ENCODE assay signal across 25 mouse cellular contexts in the genomic region with DNA sequence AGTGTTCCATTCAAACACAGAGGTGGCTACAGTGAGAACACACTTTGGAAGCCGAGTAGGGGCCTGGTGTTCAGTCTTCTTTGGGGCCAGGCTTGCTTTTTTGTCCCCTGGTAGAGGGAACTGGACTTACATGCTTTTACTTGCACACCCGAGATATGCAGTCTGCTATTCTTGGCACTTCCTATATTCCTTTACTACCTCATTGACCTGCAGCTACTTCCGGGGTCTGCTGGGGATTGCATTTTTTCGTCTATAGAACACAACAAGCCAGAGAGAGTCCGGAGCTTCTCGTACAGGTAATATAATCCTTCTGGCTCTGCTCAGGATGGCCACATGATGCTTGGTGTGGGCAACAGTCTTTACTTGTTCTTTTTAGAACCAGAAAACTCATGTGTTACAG.
DNase-seq lines count a peak whose midpoint lies in the region; ATAC-seq lines count a peak whose summit lies in the region.
"Had no signal": no experiment of that assay in that cellular context is flagged by ENCODE, and none has a peak within 500 bp of the region (broad histone marks: within the 10 kb centered on the region; RNA-seq: fewer than 3 reads in every experiment).

No protein-coding gene starts in this region.

- DNase-seq in limb, embryonic 10.5 days (ENCODE audit: low spot score) = no peak
- DNase-seq in ovary, postnatal 10 days (ENCODE audit: low spot score) = no peak
- DNase-seq in left cerebral cortex, postnatal 36 days (ENCODE audit: low spot score in 2 of 2) = no peak
- no peak for DNase-seq in lung, postnatal 25 days (ENCODE audit: low spot score)
- DNase-seq: adrenal gland, adult 8-10 months; adrenal gland, postnatal 14 days; adrenal gland, postnatal 36 days; cerebellum, adult 11-12 months; cerebellum, adult 2 months; cerebellum, adult 9-10 months; cerebellum, postnatal 14 days; cerebellum, postnatal 36 days; embryo, embryonic 11 days had no signal

- intact Hi-C loops in left cerebral cortex, postnatal 36 days (cut with DNase I) = no loop called here

- H3K9me3 ChIP-seq in limb, embryonic 12.5 days = no peaks in the 10 kb centered on the region
- no peaks in the 10 kb centered on the region for H3K9me3 ChIP-seq in limb, embryonic 10.5 days (replicated peaks)
- H3K9me3 ChIP-seq: embryonic facial prominence, embryonic 13.5 days; embryonic facial prominence, embryonic 15.5 days; forebrain, embryonic 10.5 days; forebrain, embryonic 12.5 days had no signal

- H3K27me3 ChIP-seq in limb, embryonic 12.5 days = no peaks in the 10 kb centered on the region
- no peaks in the 10 kb centered on the region for H3K27me3 ChIP-seq in limb, embryonic 10.5 days (ENCODE audit: low read depth, poor library complexity, severe bottlenecking)
- H3K27me3 ChIP-seq: embryonic facial prominence, embryonic 13.5 days; embryonic facial prominence, embryonic 15.5 days; forebrain, embryonic 12.5 days; Patski had no signal

- no peak overlapping the region for H3K4me3 ChIP-seq in limb, embryonic 12.5 days (replicated peaks)
- no peak overlapping the region for H3K4me3 ChIP-seq in limb, embryonic 10.5 days
- H3K4me3 ChIP-seq: embryonic facial prominence, embryonic 13.5 days; embryonic facial prominence, embryonic 15.5 days; erythroblast, embryonic 14.5 days; forebrain, embryonic 10.5 days; forebrain, embryonic 12.5 days had no signal

- no peak overlapping the region for H3K9ac ChIP-seq in limb, embryonic 12.5 days (replicated peaks)
- H3K9ac ChIP-seq: embryonic facial prominence, embryonic 13.5 days; embryonic facial prominence, embryonic 15.5 days; forebrain, embryonic 12.5 days had no signal

- H3K4me2 ChIP-seq in limb, embryonic 12.5 days = no peak overlapping the region
- H3K4me2 ChIP-seq: embryonic facial prominence, embryonic 13.5 days; embryonic facial prominence, embryonic 15.5 days; forebrain, embryonic 12.5 days had no signal

- 69% methylated on average over 6 of the region's 6 CpGs for WGBS in limb, embryonic 12.5 days
- 89% methylated on average over 6 of the region's 6 CpGs for WGBS in limb, embryonic 10.5 days

- no peak for ATAC-seq in limb, embryonic 12.5 days (ENCODE audit: insufficient number of reproducible peaks, insufficient read depth, low FRiP score, low TSS enrichment, low read depth)
- peak; percentile 44 for ATAC-seq in granulocyte monocyte progenitor cell, adult 5-6 weeks (replicated peaks; ENCODE audit: poor library complexity, severe bottlenecking)
- ATAC-seq in megakaryocyte progenitor cell, adult 5-6 weeks (replicated peaks; ENCODE audit: poor library complexity) = peak; percentile 17; the same call in 1 of the 2 replicates
- ATAC-seq: activated CD4-positive, CD25-positive, alpha-beta regulatory T cell, adult 4 months; forebrain, embryonic 14.5 days; forebrain, embryonic 16.5 days; Patski had no signal

- peaks cover 32% of the 10 kb centered on the region for H3K4me1 ChIP-seq in limb, embryonic 12.5 days (replicated peaks)
- H3K4me1 ChIP-seq in limb, embryonic 10.5 days = peaks cover 16% of the 10 kb centered on the region
- H3K4me1 ChIP-seq: forebrain, embryonic 10.5 days; forebrain, embryonic 12.5 days had no signal

- 0 out of 2 replicates have a peak overlapping the region, but pooled peaks have one; percentile 14 for H3K27ac ChIP-seq in limb, embryonic 12.5 days
- no peak overlapping the region for H3K27ac ChIP-seq in limb, embryonic 10.5 days
- H3K27ac ChIP-seq: embryonic facial prominence, embryonic 13.5 days; embryonic facial prominence, embryonic 15.5 days; forebrain, embryonic 10.5 days; forebrain, embryonic 12.5 days had no signal

- H3K36me3 ChIP-seq in limb, embryonic 12.5 days = no peaks in the 10 kb centered on the region
- H3K36me3 ChIP-seq in limb, embryonic 10.5 days = no peaks in the 10 kb centered on the region
- H3K36me3 ChIP-seq: embryonic facial prominence, embryonic 13.5 days; embryonic facial prominence, embryonic 15.5 days; forebrain, embryonic 10.5 days; forebrain, embryonic 12.5 days had no signal
